Mouse (Mus musculus) urinary bladder, postnatal 36 days (tissue): ENCODE data around the gene Gm13757.
"Not testable (repeated sequence)": the region's sequence is repeated elsewhere in the genome, so short reads cannot be mapped to it uniquely, and the experiment has no call there.

Experiments used
- DNase-seq, 2 experiments: peaks; one replicate each; pipeline ENCODE4 v3.0.0; 2022; ENCODE audit warnings: low spot score in 2 of 2, mixed read lengths in 1 of 2

Gm13757 gene

DNA sequence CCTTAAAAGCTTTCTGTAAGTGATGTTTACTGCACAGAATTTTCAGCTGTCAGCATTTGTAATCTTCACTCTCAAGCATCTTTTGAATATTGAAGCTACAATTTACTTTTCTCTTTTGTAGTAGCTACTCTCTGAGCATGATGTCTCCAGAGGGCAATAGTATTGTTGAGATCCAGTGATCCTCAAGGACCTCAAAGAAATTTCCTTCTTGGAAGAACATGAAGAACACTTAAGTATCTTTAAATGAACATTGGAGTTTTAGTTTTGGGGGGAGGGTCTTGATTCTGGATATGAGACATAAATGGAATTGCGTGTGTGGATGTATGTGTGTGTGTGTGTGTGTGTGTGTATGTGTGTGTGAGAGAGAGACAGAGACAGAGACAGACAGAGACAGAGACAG, at the start of gene Gm13757:
TSS of gene Gm13757 (minus strand) at position 101 of the 400 bp plus-strand sequence.
- DNase-seq, result no peak

DNA sequence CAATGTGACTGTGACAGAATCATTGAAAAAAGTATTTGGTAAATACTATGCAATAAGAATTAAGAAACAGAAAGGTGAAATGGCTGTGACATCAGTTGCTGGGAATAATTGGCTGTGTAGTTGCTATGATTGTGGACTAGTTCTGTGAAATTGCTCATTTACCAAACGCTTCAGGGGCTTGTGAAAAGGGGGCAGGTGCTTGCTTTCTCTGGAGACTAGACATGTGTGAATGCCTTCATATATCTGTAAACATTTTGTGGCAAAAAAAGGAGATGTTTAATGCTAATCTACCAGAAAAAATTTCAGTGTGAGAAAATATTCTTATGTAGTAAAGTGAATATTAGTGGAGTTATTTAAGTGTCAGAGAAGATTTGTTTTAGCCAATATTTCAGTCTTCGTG, 44.1 kb upstream of the Gm13757 start, which contains the start of gene Olfr1185-ps1:
TSS of gene Olfr1185-ps1 (plus strand) at position 301 of the 400 bp plus-strand sequence.
- DNase-seq, result no peak

DNA sequence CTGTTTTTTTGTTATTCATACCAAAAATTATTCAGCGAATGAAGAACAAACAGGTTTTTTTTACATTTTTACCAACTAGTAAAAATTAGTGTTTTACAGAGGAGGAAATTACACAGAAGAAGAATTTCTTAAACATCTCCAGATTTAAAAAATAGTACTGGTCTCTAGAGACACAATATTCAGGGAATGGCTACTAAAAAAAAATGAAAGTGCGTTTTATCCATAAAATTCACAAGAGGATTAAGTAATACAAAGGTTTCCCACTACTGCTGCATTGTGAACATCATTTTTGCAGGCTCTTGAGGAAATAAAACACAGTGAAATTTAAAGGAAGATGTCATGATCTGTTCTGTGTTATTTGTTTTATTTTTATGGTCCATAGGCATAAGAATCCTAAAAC, 34.4 kb upstream of the Gm13757 start, which contains the start of gene Olfr1184:
TSS of gene Olfr1184 (plus strand) at position 301 of the 400 bp plus-strand sequence.
- DNase-seq, result no peak

DNA sequence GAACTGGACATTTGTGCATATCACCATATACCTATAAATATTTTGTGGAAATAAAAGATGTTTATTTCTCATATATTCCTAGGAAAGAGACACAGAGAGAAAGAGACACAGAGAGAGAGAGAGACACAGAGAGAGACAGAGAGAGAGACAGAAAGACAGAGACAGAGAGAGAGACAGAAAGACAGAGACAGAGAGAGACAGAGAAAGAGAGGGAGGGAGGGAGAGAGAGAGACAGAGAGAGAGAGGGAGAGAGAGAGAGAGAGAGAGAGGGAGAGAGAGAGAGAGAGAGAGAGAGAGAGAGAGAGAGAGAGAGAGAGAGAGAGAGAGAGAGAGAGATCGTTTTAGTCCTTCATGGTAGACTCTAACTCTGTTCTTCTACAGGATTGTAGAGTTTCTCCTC, 5.6 kb upstream of the Gm13757 start, which contains the start of gene Olfr1183:
TSS of gene Olfr1183 (plus strand) at position 301 of the 400 bp plus-strand sequence.
- not testable (repeated sequence) for DNase-seq

DNA sequence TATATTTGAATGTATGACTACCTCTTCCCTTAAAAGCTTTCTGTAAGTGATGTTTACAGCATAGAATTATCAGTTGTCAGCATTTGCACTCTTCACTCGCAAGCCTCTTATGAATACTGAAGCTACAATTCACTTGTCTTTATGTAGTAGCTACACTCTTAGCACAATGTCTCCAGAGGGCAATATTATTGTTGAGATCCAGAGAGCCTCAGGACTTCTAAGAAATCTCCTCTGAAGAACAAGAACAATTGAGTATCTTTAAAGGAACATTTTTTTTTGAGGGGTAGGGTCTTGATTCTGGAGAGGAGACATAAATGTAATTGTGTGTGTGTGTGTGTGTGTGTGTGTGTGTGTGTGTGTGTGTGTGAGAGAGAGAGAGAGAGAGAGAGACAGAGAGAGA, 22.9 kb downstream of the Gm13757 start, which contains the start of gene Olfr1181:
TSS of gene Olfr1181 (minus strand) at position 101 of the 400 bp plus-strand sequence.
- DNase-seq, result no peak

DNA sequence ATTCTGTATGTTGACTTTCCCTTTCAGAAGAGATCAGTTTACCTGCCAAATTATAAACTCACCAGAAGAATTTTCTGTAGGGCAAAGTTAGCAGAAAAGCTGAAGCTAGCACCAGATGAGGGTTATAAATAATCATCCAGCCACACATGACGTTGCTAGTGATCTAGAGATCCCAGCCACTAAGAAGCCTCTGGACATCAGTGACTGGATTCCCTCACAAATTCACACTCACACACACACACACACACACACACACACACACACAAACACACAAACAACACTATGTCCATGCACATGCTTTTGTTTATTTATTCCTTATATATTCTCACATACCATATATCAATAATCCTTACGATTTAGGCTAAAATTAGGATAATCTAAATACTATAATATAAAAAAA, 29.9 kb downstream of the Gm13757 start, which contains the start of gene Olfr1180:
TSS of gene Olfr1180 (minus strand) at position 101 of the 400 bp plus-strand sequence.
- no peak for DNase-seq

DNA sequence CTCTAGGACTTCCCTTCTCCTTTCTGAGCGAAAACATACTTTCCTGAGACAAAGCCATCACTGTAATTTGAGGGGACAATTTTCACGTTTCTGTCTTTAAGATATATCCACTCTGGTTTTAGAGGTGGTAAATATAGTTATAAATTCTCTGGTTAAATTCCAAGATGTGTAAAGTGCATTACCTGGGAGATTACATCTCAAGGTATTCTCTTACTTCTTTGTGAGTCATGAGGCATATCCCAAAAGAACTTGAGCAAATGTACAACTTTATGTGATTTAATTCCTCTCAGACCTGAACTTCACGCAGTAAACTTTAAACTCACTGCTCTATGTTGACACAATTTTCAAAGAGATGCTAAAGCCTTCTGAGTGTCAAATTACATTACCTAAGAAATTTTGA, 42.6 kb downstream of the Gm13757 start, which contains the start of gene Olfr1179:
TSS of gene Olfr1179 (minus strand) at position 101 of the 400 bp plus-strand sequence.
- DNase-seq, result no peak
